Mouse (Mus musculus) adrenal gland, postnatal 4 days (tissue): ENCODE measurements around the gene Rcan2. TPM values are rescaled to one million over a fixed set of nuclear protein-coding genes. Genes with fewer than 3 reads are reported as not detected.

ENCODE experiments used
- DNase-seq, 2 experiments: peaks; one replicate each; pipeline ENCODE4 v3.0.0; 2021 to 2022; ENCODE audit warnings: low spot score in 2 of 2, mixed read lengths in 2 of 2
- total RNA-seq, 2 experiments: library from RNA; stranded (reverse); gene quantifications; 2 replicates each; pipeline ENCODE4 v1.2.3; 2021

Rcan2 gene
- total RNA-seq, 2 experiments from 2014 or later = 10.6 to 11.4 TPM

GRCm38 (mm10) chr17:43904896-43905295 lies 103.7 kb downstream of the Rcan2 start:
- DNase-seq = no peak

GRCm38 (mm10) chr17:43906728-43907127 lies 105.6 kb downstream of the Rcan2 start:
- no peak for DNase-seq

GRCm38 (mm10) chr17:43916128-43916527 lies 115.0 kb downstream of the Rcan2 start:
- DNase-seq = no peak

- DNase-seq = no peak
Observed at GRCm38 (mm10) chr17:43917143-43917542, 116.0 kb downstream of the Rcan2 start.

- no peak for DNase-seq
Observed at GRCm38 (mm10) chr17:43929856-43930255, 128.7 kb downstream of the Rcan2 start.

GRCm38 (mm10) chr17:43931731-43932130 lies 130.6 kb downstream of the Rcan2 start:
- no peak for DNase-seq

GRCm38 (mm10) chr17:43934056-43934455 lies 132.9 kb downstream of the Rcan2 start:
- DNase-seq = no peak

- DNase-seq = no peak
Observed at GRCm38 (mm10) chr17:43952219-43952618, 151.1 kb downstream of the Rcan2 start.

- no peak for DNase-seq
Observed at GRCm38 (mm10) chr17:43952661-43953534, 151.7 kb downstream of the Rcan2 start.

GRCm38 (mm10) chr17:43953535-43953918 lies 152.4 kb downstream of the Rcan2 start:
- DNase-seq = no peak

- DNase-seq = no peak
Observed at GRCm38 (mm10) chr17:43959797-43960196, 158.6 kb downstream of the Rcan2 start.

GRCm38 (mm10) chr17:43969943-43970342 lies 168.8 kb downstream of the Rcan2 start:
- no peak for DNase-seq

- no peak for DNase-seq
Observed at GRCm38 (mm10) chr17:43977572-43977971, 176.4 kb downstream of the Rcan2 start.

- no peak for DNase-seq
Observed at GRCm38 (mm10) chr17:43979925-43980324, 178.8 kb downstream of the Rcan2 start.

GRCm38 (mm10) chr17:43982505-43982904 lies 181.4 kb downstream of the Rcan2 start:
- DNase-seq = no peak

GRCm38 (mm10) chr17:43989334-43989945 lies 188.3 kb downstream of the Rcan2 start:
- no peak for DNase-seq

- DNase-seq = no peak
Observed at GRCm38 (mm10) chr17:43990957-43991383, 189.8 kb downstream of the Rcan2 start.

GRCm38 (mm10) chr17:43994080-43994479 lies 192.9 kb downstream of the Rcan2 start:
- no peak for DNase-seq

GRCm38 (mm10) chr17:43997514-43997913 lies 196.4 kb downstream of the Rcan2 start:
- DNase-seq = no peak

- DNase-seq = no peak
Observed at GRCm38 (mm10) chr17:43998095-43998494, 196.9 kb downstream of the Rcan2 start.

GRCm38 (mm10) chr17:44004401-44004800 lies 203.2 kb downstream of the Rcan2 start:
- DNase-seq = no peak

- no peak for DNase-seq
Observed at GRCm38 (mm10) chr17:44007411-44007810, 206.3 kb downstream of the Rcan2 start.

GRCm38 (mm10) chr17:44011917-44012316 lies 210.8 kb downstream of the Rcan2 start:
- DNase-seq = no peak
